ENCODE assay signal across 18 mouse cellular contexts in genomic region chr17:56330345-56330744, GRCm38 (mm10). TPM values are rescaled to one million over a fixed set of nuclear protein-coding genes. Genes with fewer than 3 reads are reported as not detected.
DNase-seq lines count a peak whose midpoint lies in the region; ATAC-seq and TF ChIP-seq lines count a peak whose summit lies in the region.
"Had no signal": no experiment of that assay in that cellular context is flagged by ENCODE, and none has a peak within 500 bp of the region (broad histone marks: within the 10 kb centered on the region; RNA-seq: fewer than 3 reads in every experiment).

No protein-coding gene starts in this region.

- peaks cover 12% of the 10 kb centered on the region for H3K79me2 ChIP-seq in heart, adult 2 months (replicated peaks; ENCODE audit: control insufficient read depth, insufficient read depth, low read length)

- no peak overlapping the region for H3K27ac ChIP-seq in heart, postnatal 0 days (ENCODE audit: low read depth)
- H3K27ac ChIP-seq in heart, adult 2 months = no peak overlapping the region
- H3K27ac ChIP-seq in neural tube, embryonic 12.5 days = no peak overlapping the region
- H3K27ac ChIP-seq in hindbrain, postnatal 0 days = no peak overlapping the region
- H3K27ac ChIP-seq in kidney, embryonic 15.5 days = no peak overlapping the region
- H3K27ac ChIP-seq: forebrain, embryonic 12.5 days had no signal

- H3K27me3 ChIP-seq in heart, postnatal 0 days (ENCODE audit: control insufficient read depth, insufficient read depth, low read length) = no peaks in the 10 kb centered on the region
- H3K27me3 ChIP-seq in heart, adult 2 months (ENCODE audit: control insufficient read depth, insufficient read depth, low read length) = no peaks in the 10 kb centered on the region
- no peaks in the 10 kb centered on the region for H3K27me3 ChIP-seq in neural tube, embryonic 12.5 days (replicated peaks)
- H3K27me3 ChIP-seq in hindbrain, postnatal 0 days (ENCODE audit: insufficient read depth, low read length) = no peaks in the 10 kb centered on the region
- H3K27me3 ChIP-seq in kidney, embryonic 15.5 days = no peaks in the 10 kb centered on the region
- H3K27me3 ChIP-seq: forebrain, embryonic 12.5 days had no signal

- no peaks in the 10 kb centered on the region for H3K9me3 ChIP-seq in heart, postnatal 0 days (replicated peaks; ENCODE audit: control insufficient read depth, low read length)
- H3K9me3 ChIP-seq in neural tube, embryonic 12.5 days = no peaks in the 10 kb centered on the region
- H3K9me3 ChIP-seq in hindbrain, postnatal 0 days (ENCODE audit: low read length) = no peaks in the 10 kb centered on the region
- no peaks in the 10 kb centered on the region for H3K9me3 ChIP-seq in kidney, embryonic 15.5 days (replicated peaks)
- H3K9me3 ChIP-seq: forebrain, embryonic 12.5 days had no signal

- no peak for ATAC-seq in heart, postnatal 0 days (ENCODE audit: insufficient read depth, low read depth)
- ATAC-seq in neural tube, embryonic 12.5 days (ENCODE audit: low FRiP score, low read depth) = no peak
- ATAC-seq in hindbrain, postnatal 0 days = no peak
- ATAC-seq in kidney, embryonic 15.5 days (replicated peaks; ENCODE audit: low FRiP score) = no peak
- no peak for ATAC-seq in erythroid progenitor cell, adult 5-6 weeks (replicated peaks; ENCODE audit: low FRiP score, poor library complexity, severe bottlenecking)

- no peak overlapping the region for H3K4me2 ChIP-seq in heart, postnatal 0 days (ENCODE audit: low read depth, low read length)
- H3K4me2 ChIP-seq in neural tube, embryonic 12.5 days (replicated peaks) = no peak overlapping the region
- no peak overlapping the region for H3K4me2 ChIP-seq in hindbrain, postnatal 0 days (ENCODE audit: low read depth, low read length)
- no peak overlapping the region for H3K4me2 ChIP-seq in kidney, embryonic 15.5 days
- H3K4me2 ChIP-seq: forebrain, embryonic 12.5 days; liver, embryonic 11.5 days had no signal

- TF ChIP-seq EP300 in heart, postnatal 0 days (IDR thresholded peaks at IDR 0.05; ENCODE audit: low read depth) = no peak
- TF ChIP-seq EP300 in heart, adult 2 months (IDR thresholded peaks at IDR 0.05; ENCODE audit: insufficient read depth, low read depth, low read length) = no peak

- peak; percentile 12; the same call in 1 of the 2 replicates for TF ChIP-seq CTCF in heart, postnatal 0 days (IDR thresholded peaks at IDR 0.05; ENCODE audit: low read depth)
- no peak for TF ChIP-seq CTCF in heart, adult 2 months (IDR thresholded peaks at IDR 0.05)
- peak; percentile 26; the same call in 1 of the 2 replicates for TF ChIP-seq CTCF in hindbrain, postnatal 0 days (IDR thresholded peaks at IDR 0.05; ENCODE audit: low read depth)

- H3K4me3 ChIP-seq in heart, postnatal 0 days (ENCODE audit: low read depth, low read length) = no peak overlapping the region
- no peak overlapping the region for H3K4me3 ChIP-seq in heart, adult 2 months
- H3K4me3 ChIP-seq in neural tube, embryonic 12.5 days = no peak overlapping the region
- H3K4me3 ChIP-seq in hindbrain, postnatal 0 days (ENCODE audit: low read length) = no peak overlapping the region
- H3K4me3 ChIP-seq in kidney, embryonic 15.5 days (replicated peaks) = no peak overlapping the region
- H3K4me3 ChIP-seq: forebrain, embryonic 12.5 days had no signal

- H3K36me3 ChIP-seq in heart, postnatal 0 days (replicated peaks; ENCODE audit: control insufficient read depth, insufficient read depth, low read length) = no peaks in the 10 kb centered on the region
- no peaks in the 10 kb centered on the region for H3K36me3 ChIP-seq in heart, adult 2 months (ENCODE audit: control insufficient read depth, insufficient read depth, low read length)
- H3K36me3 ChIP-seq in neural tube, embryonic 12.5 days = no peaks in the 10 kb centered on the region; the same call in 1 of the 2 replicates
- H3K36me3 ChIP-seq in hindbrain, postnatal 0 days (ENCODE audit: insufficient read depth, low read length) = no peaks in the 10 kb centered on the region
- H3K36me3 ChIP-seq in kidney, embryonic 15.5 days = 0 out of 2 replicates have a peak, but pooled peaks cover 4% of the 10 kb centered on the region

- H3K4me1 ChIP-seq in heart, postnatal 0 days (ENCODE audit: control insufficient read depth, insufficient read depth) = peaks cover 39% of the 10 kb centered on the region
- peaks cover 12% of the 10 kb centered on the region for H3K4me1 ChIP-seq in heart, adult 2 months (ENCODE audit: control insufficient read depth, insufficient read depth, low read length)
- peaks cover 46% of the 10 kb centered on the region for H3K4me1 ChIP-seq in neural tube, embryonic 12.5 days
- peaks cover 22% of the 10 kb centered on the region for H3K4me1 ChIP-seq in hindbrain, postnatal 0 days (ENCODE audit: insufficient read depth, low read length)
- H3K4me1 ChIP-seq in kidney, embryonic 15.5 days = peaks cover 37% of the 10 kb centered on the region

- no peak overlapping the region for H3K9ac ChIP-seq in heart, postnatal 0 days (replicated peaks; ENCODE audit: low read depth, low read length)
- no peak overlapping the region for H3K9ac ChIP-seq in heart, adult 2 months (ENCODE audit: low read depth, low read length)
- 0 out of 2 replicates have a peak overlapping the region, but pooled peaks have one; percentile 3 for H3K9ac ChIP-seq in neural tube, embryonic 12.5 days
- no peak overlapping the region for H3K9ac ChIP-seq in hindbrain, postnatal 0 days (replicated peaks; ENCODE audit: low read length)
- no peak overlapping the region for H3K9ac ChIP-seq in kidney, embryonic 15.5 days
- H3K9ac ChIP-seq: forebrain, embryonic 12.5 days had no signal

- intact Hi-C loops in heart, adult 2 months (cut with DNase I) = no loop called here

- WGBS in heart, postnatal 0 days = 66% methylated on average over 3 of the region's 3 CpGs
- 60% methylated on average over 3 of the region's 3 CpGs for WGBS in heart, adult 2 months
- 76% methylated on average over 3 of the region's 3 CpGs for WGBS in neural tube, embryonic 12.5 days
- 73% methylated on average over 3 of the region's 3 CpGs for WGBS in hindbrain, postnatal 0 days
- WGBS in kidney, embryonic 15.5 days = 66% methylated on average over 3 of the region's 3 CpGs

- DNase-seq in heart, postnatal 0 days (ENCODE audit: low spot score) = no peak
- no peak for DNase-seq in heart, adult 2 months
- DNase-seq in neural tube, embryonic 10.5 days (ENCODE audit: extremely low spot score, low spot score) = no peak
- DNase-seq in hindbrain, postnatal 0 days (ENCODE audit: low spot score) = no peak
- peak; percentile 41 for DNase-seq in thymus, postnatal 25 days
- DNase-seq: cerebellum, adult 8-10 months; embryo, embryonic 11 days; gastrocnemius, postnatal 36 days; heart, postnatal 4 days; kidney, postnatal 10 days had no signal

- no peak for TF ChIP-seq POLR2A in heart, adult 2 months (IDR thresholded peaks at IDR 0.05; ENCODE audit: insufficient read depth, low read depth, low read length)

RNA-seq across cellular contexts. Expression of gene Kdm4b, which starts 4.5 kb away (rescaled TPM):
- 61.8 and 80.4 TPM in 2 replicates for total RNA-seq in heart, postnatal 0 days (2014; rRNA removed; ENCODE audit: low replicate concordance)
- polyA plus RNA-seq in heart, postnatal 0 days (2015; fragmentation: Nextera tagmentation; extraction: Ambion mirVana) = 16.1 and 17.7 TPM in 2 replicates
- total RNA-seq in heart, adult 2 months (2021) = 10 to 100 TPM; 26.2 to 36.1 TPM
- 23.0 and 29.7 TPM in 2 replicates for polyA plus RNA-seq in heart, adult 2 months (2012; rRNA removed)
- polyA plus RNA-seq in neural tube, embryonic 12.5 days (2016; fragmentation: Nextera tagmentation; extraction: Ambion mirVana) = 86.1 and 86.7 TPM in 2 replicates
- 137 and 144 TPM in 2 replicates for total RNA-seq in hindbrain, postnatal 0 days (2014; rRNA removed)
- polyA plus RNA-seq in hindbrain, postnatal 0 days (2015; fragmentation: Nextera tagmentation; extraction: Ambion mirVana) = 42.5 and 42.6 TPM in 2 replicates
- polyA plus RNA-seq in kidney, embryonic 15.5 days (2015; fragmentation: Nextera tagmentation; extraction: Ambion mirVana) = 32.3 and 34.3 TPM in 2 replicates
- 3.4 and 18.0 TPM in 2 replicates for total RNA-seq in erythroid progenitor cell, adult 5-6 weeks (2015; ENCODE audit: low replicate concordance)
- 3.4 and 8.5 TPM in 2 replicates for total RNA-seq in erythroid progenitor cell, adult 5-6 weeks (2017; ENCODE audit: low replicate concordance)

RNA-seq across cellular contexts. Expression of gene Uhrf1, which starts 27.2 kb away (rescaled TPM):
- 26.8 and 33.8 TPM in 2 replicates for total RNA-seq in heart, postnatal 0 days (2014; rRNA removed; ENCODE audit: low replicate concordance)
- polyA plus RNA-seq in heart, postnatal 0 days (2015; fragmentation: Nextera tagmentation; extraction: Ambion mirVana) = 13.2 and 14.4 TPM in 2 replicates
- total RNA-seq in heart, adult 2 months (2021) = 1 to 10 TPM; 2.0 to 2.4 TPM
- 0.85 and 1.2 TPM in 2 replicates for polyA plus RNA-seq in heart, adult 2 months (2012; rRNA removed)
- polyA plus RNA-seq in neural tube, embryonic 12.5 days (2016; fragmentation: Nextera tagmentation; extraction: Ambion mirVana) = 94.7 and 95.2 TPM in 2 replicates
- 28.2 and 31.4 TPM in 2 replicates for total RNA-seq in hindbrain, postnatal 0 days (2014; rRNA removed)
- 18.8 and 20.5 TPM in 2 replicates for polyA plus RNA-seq in hindbrain, postnatal 0 days (2015; fragmentation: Nextera tagmentation; extraction: Ambion mirVana)
- 162 and 175 TPM in 2 replicates for polyA plus RNA-seq in kidney, embryonic 15.5 days (2015; fragmentation: Nextera tagmentation; extraction: Ambion mirVana)
- 86.9 and 122 TPM in 2 replicates for total RNA-seq in erythroid progenitor cell, adult 5-6 weeks (2015; ENCODE audit: low replicate concordance)
- total RNA-seq in erythroid progenitor cell, adult 5-6 weeks (2017; ENCODE audit: low replicate concordance) = 178 and 179 TPM in 2 replicates

RNA-seq across cellular contexts. Expression of gene Arrdc5, which starts 30.3 kb away (rescaled TPM):
- total RNA-seq in heart, postnatal 0 days (2014; rRNA removed; ENCODE audit: low replicate concordance) = not detected in 2 replicates
- polyA plus RNA-seq in heart, postnatal 0 days (2015; fragmentation: Nextera tagmentation; extraction: Ambion mirVana) = not detected in 2 replicates
- total RNA-seq in heart, adult 2 months (2021) = not detected
- 0.32 TPM in 1 of 2 replicates, not detected in the other for polyA plus RNA-seq in heart, adult 2 months (2012; rRNA removed)
- polyA plus RNA-seq in neural tube, embryonic 12.5 days (2016; fragmentation: Nextera tagmentation; extraction: Ambion mirVana) = not detected in 2 replicates
- total RNA-seq in hindbrain, postnatal 0 days (2014; rRNA removed) = not detected in 2 replicates
- polyA plus RNA-seq in hindbrain, postnatal 0 days (2015; fragmentation: Nextera tagmentation; extraction: Ambion mirVana) = not detected in 2 replicates
- polyA plus RNA-seq in kidney, embryonic 15.5 days (2015; fragmentation: Nextera tagmentation; extraction: Ambion mirVana) = 0.31 TPM in 1 of 2 replicates, not detected in the other
- not detected in 2 replicates for total RNA-seq in erythroid progenitor cell, adult 5-6 weeks (2015; ENCODE audit: low replicate concordance)
- not detected in 2 replicates for total RNA-seq in erythroid progenitor cell, adult 5-6 weeks (2017; ENCODE audit: low replicate concordance)
- total RNA-seq: gastrocnemius, postnatal 36 days; heart, postnatal 4 days; left cerebral cortex, adult 18-20 months; midbrain, postnatal 0 days had no signal
- polyA plus RNA-seq: brain, embryonic 14.5 days; forebrain, embryonic 12.5 days; liver, embryonic 11.5 days; midbrain, postnatal 0 days had no signal

RNA-seq across cellular contexts. Expression of gene Plin3, which starts 37.7 kb away (rescaled TPM):
- total RNA-seq in heart, postnatal 0 days (2014; rRNA removed; ENCODE audit: low replicate concordance) = 76.8 and 78.5 TPM in 2 replicates
- 70.9 and 73.0 TPM in 2 replicates for polyA plus RNA-seq in heart, postnatal 0 days (2015; fragmentation: Nextera tagmentation; extraction: Ambion mirVana)
- total RNA-seq in heart, adult 2 months (2021) = 100 to 1,000 TPM; 160 to 221 TPM
- 65.6 and 66.2 TPM in 2 replicates for polyA plus RNA-seq in heart, adult 2 months (2012; rRNA removed)
- polyA plus RNA-seq in neural tube, embryonic 12.5 days (2016; fragmentation: Nextera tagmentation; extraction: Ambion mirVana) = 29.0 and 31.7 TPM in 2 replicates
- 12.4 and 13.9 TPM in 2 replicates for total RNA-seq in hindbrain, postnatal 0 days (2014; rRNA removed)
- polyA plus RNA-seq in hindbrain, postnatal 0 days (2015; fragmentation: Nextera tagmentation; extraction: Ambion mirVana) = 16.0 and 17.0 TPM in 2 replicates
- 68.9 and 77.4 TPM in 2 replicates for polyA plus RNA-seq in kidney, embryonic 15.5 days (2015; fragmentation: Nextera tagmentation; extraction: Ambion mirVana)
- 2.2 and 2.5 TPM in 2 replicates for total RNA-seq in erythroid progenitor cell, adult 5-6 weeks (2015; ENCODE audit: low replicate concordance)
- 5.6 and 6.7 TPM in 2 replicates for total RNA-seq in erythroid progenitor cell, adult 5-6 weeks (2017; ENCODE audit: low replicate concordance)

RNA-seq across cellular contexts. Expression of gene Ticam1, which starts 53.8 kb away (rescaled TPM):
- 12.3 and 13.8 TPM in 2 replicates for total RNA-seq in heart, postnatal 0 days (2014; rRNA removed; ENCODE audit: low replicate concordance)
- 4.4 and 4.6 TPM in 2 replicates for polyA plus RNA-seq in heart, postnatal 0 days (2015; fragmentation: Nextera tagmentation; extraction: Ambion mirVana)
- total RNA-seq in heart, adult 2 months (2021) = 1 to 10 TPM; 8.0 TPM
- polyA plus RNA-seq in heart, adult 2 months (2012; rRNA removed) = 16.8 and 18.0 TPM in 2 replicates
- 1.5 and 2.0 TPM in 2 replicates for polyA plus RNA-seq in neural tube, embryonic 12.5 days (2016; fragmentation: Nextera tagmentation; extraction: Ambion mirVana)
- 3.1 and 3.4 TPM in 2 replicates for total RNA-seq in hindbrain, postnatal 0 days (2014; rRNA removed)
- 1.2 and 1.3 TPM in 2 replicates for polyA plus RNA-seq in hindbrain, postnatal 0 days (2015; fragmentation: Nextera tagmentation; extraction: Ambion mirVana)
- polyA plus RNA-seq in kidney, embryonic 15.5 days (2015; fragmentation: Nextera tagmentation; extraction: Ambion mirVana) = 6.0 and 6.2 TPM in 2 replicates
- 4.0 and 4.6 TPM in 2 replicates for total RNA-seq in erythroid progenitor cell, adult 5-6 weeks (2015; ENCODE audit: low replicate concordance)
- total RNA-seq in erythroid progenitor cell, adult 5-6 weeks (2017; ENCODE audit: low replicate concordance) = 1.4 and 2.6 TPM in 2 replicates
